Mouse (Mus musculus): ENCODE results near the gene Mrpl39.

Gene Mrpl39

GRCm38 (mm10) chr16:84744703-84745490 is 9.4 kb upstream of the Mrpl39 start:
- DNase-seq (ENCODE audit: low read depth), result no peak

GRCm38 (mm10) chr16:84737358-84737757 is 1.8 kb upstream of the Mrpl39 start:
- DNase-seq (ENCODE audit: low read depth), result peak; percentile 5

GRCm38 (mm10) chr16:84734806-84735165 is 756 bp downstream of the Mrpl39 start:
- no peak for DNase-seq (ENCODE audit: low read depth)

- no peak for DNase-seq (ENCODE audit: low read depth)
Measured at GRCm38 (mm10) chr16:84720670-84721069, 14.9 kb downstream of the Mrpl39 start.

- DNase-seq (ENCODE audit: low read depth), result no peak
Measured at GRCm38 (mm10) chr16:84718250-84718649, 17.3 kb downstream of the Mrpl39 start.

- no peak for DNase-seq (ENCODE audit: low read depth)
Measured at GRCm38 (mm10) chr16:84717618-84718248, 17.8 kb downstream of the Mrpl39 start.

GRCm38 (mm10) chr16:84716724-84717617 is 18.6 kb downstream of the Mrpl39 start:
- DNase-seq (ENCODE audit: low read depth), result no peak

GRCm38 (mm10) chr16:84716197-84716596 is 19.3 kb downstream of the Mrpl39 start:
- no peak for DNase-seq (ENCODE audit: low read depth)

GRCm38 (mm10) chr16:84714978-84715377 is 20.6 kb downstream of the Mrpl39 start:
- no peak for DNase-seq (ENCODE audit: low read depth)

GRCm38 (mm10) chr16:84713926-84714325 is 21.6 kb downstream of the Mrpl39 start:
- no peak for DNase-seq (ENCODE audit: low read depth)

GRCm38 (mm10) chr16:84713156-84713555 is 22.4 kb downstream of the Mrpl39 start:
- no peak for DNase-seq (ENCODE audit: low read depth)

GRCm38 (mm10) chr16:84708649-84709048 is 26.9 kb downstream of the Mrpl39 start:
- DNase-seq (ENCODE audit: low read depth), result no peak

- no peak for DNase-seq (ENCODE audit: low read depth)
Measured at GRCm38 (mm10) chr16:84707802-84708201, 27.7 kb downstream of the Mrpl39 start.

GRCm38 (mm10) chr16:84706571-84706970 is 29.0 kb downstream of the Mrpl39 start:
- no peak for DNase-seq (ENCODE audit: low read depth)

GRCm38 (mm10) chr16:84705507-84705906 is 30.0 kb downstream of the Mrpl39 start:
- DNase-seq (ENCODE audit: low read depth), result no peak

GRCm38 (mm10) chr16:84704661-84705240 is 30.8 kb downstream of the Mrpl39 start:
- DNase-seq (ENCODE audit: low read depth), result no peak

- DNase-seq (ENCODE audit: low read depth), result no peak
Measured at GRCm38 (mm10) chr16:84703769-84704660, 31.5 kb downstream of the Mrpl39 start.

GRCm38 (mm10) chr16:84703129-84703768 is 32.3 kb downstream of the Mrpl39 start:
- DNase-seq (ENCODE audit: low read depth), result no peak

GRCm38 (mm10) chr16:84702230-84703128 is 33.1 kb downstream of the Mrpl39 start:
- DNase-seq (ENCODE audit: low read depth), result no peak

- no peak for DNase-seq (ENCODE audit: low read depth)
Measured at GRCm38 (mm10) chr16:84701041-84701440, 34.5 kb downstream of the Mrpl39 start.
